Mouse (Mus musculus): ENCODE measurements around the gene Myo10. TPM values are rescaled to one million over a fixed set of nuclear protein-coding genes. Genes with fewer than 3 reads are reported as not detected.
A peak's percentile ranks its signal among the peaks of the same experiment; 100 is the strongest.

The Myo10 gene
- polyA plus RNA-seq, 1 experiment from 2014 or later, result 47.2 TPM

- H3K4me1 ChIP-seq, result peaks cover 17% of the 10 kb centered on the region
- H3K27ac ChIP-seq, result peak overlapping the region; percentile 3; the same call in 1 of the 2 replicates
- no peak overlapping the region for H3K4me3 ChIP-seq
- H3K9me3 ChIP-seq (replicated peaks), result no peaks in the 10 kb centered on the region
- H3K36me3 ChIP-seq, result no peaks in the 10 kb centered on the region
- 79% methylated on average over 4 of the region's 4 CpGs for WGBS
- DNase-seq (ENCODE audit: low spot score), result no peak
- H3K27me3 ChIP-seq (ENCODE audit: low read depth, poor library complexity, severe bottlenecking), result no peaks in the 10 kb centered on the region
Observed at GRCm38 (mm10) chr15:25591964-25592363, 30.4 kb upstream of the Myo10 start.

DNA sequence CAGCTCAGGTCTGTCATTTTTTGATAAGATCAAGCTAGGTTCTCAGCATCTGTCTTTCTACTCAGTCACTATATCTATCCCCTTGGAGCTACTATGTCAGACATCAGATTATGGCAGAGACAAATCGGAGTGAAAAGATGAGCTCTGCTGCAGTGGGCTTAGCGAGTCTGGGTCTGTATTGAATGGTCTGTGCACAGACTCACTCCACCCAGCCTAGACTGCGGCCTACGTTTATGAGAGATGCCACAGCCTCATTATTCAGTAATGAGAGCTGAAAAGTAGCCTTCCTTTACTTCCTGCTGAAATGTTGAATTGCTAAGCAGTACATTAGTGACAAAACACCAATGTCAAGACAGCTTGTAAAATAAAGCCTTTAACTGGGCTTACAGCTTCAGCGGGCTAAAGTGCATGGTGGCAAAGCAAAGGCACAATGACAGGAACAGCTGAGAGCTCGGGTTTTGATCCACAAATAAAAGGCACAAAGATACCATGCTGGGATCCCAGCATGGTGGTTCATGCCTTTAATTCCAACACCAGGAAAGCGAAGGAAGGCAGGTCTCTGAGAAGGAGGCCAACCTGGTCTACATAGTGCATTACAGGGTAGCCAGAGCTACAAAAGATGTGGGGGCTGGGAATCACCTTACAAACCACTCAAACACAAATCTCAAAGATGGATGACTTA lies 28.7 kb upstream of the Myo10 start:
- no peak overlapping the region for H3K4me3 ChIP-seq
- H3K27me3 ChIP-seq (ENCODE audit: low read depth, poor library complexity, severe bottlenecking), result no peaks in the 10 kb centered on the region
- WGBS, result 68% methylated on average over 7 of the region's 7 CpGs
- DNase-seq (ENCODE audit: low spot score), result no peak
- peaks cover 14% of the 10 kb centered on the region for H3K4me1 ChIP-seq
- no peak overlapping the region for H3K27ac ChIP-seq
- no peaks in the 10 kb centered on the region for H3K36me3 ChIP-seq
- H3K9me3 ChIP-seq (replicated peaks), result no peaks in the 10 kb centered on the region

DNA sequence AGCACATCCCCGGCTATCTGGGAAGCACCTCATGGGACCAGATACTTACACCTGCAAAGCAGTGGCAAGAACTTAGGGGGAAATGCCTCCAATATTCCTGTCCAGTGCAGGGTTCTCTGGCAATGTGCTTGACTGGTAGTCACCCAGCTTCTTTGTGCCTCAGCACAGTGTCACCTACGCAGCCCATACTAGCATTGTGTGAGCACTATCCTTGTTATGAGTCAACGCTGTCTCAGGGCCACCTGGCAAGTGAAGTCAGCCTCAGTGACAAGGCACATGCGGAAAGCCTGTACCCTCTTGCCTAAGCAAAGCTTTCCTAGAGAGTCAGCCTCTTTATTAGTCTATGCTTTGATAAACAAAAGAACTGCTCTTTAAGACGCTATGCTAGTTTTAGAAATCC lies 24.0 kb upstream of the Myo10 start:
- Histone ChIP-seq H3K4me3 (no peak overlapping the region), H3K4me1 (peaks cover 14% of the 10 kb centered on the region), H3K9me3 (replicated peaks) (no peaks in the 10 kb centered on the region), H3K27me3 (ENCODE audit: low read depth, poor library complexity, severe bottlenecking) (no peaks in the 10 kb centered on the region), H3K27ac (no peak overlapping the region), H3K36me3 (no peaks in the 10 kb centered on the region)
- WGBS, result 91% methylated on average over 5 of the region's 5 CpGs
- no peak for DNase-seq (ENCODE audit: low spot score)

- DNase-seq (ENCODE audit: low spot score), result no peak
- no peaks in the 10 kb centered on the region for H3K36me3 ChIP-seq
- no peaks in the 10 kb centered on the region for H3K27me3 ChIP-seq (ENCODE audit: low read depth, poor library complexity, severe bottlenecking)
- H3K4me1 ChIP-seq, result peaks cover 11% of the 10 kb centered on the region
- 76% methylated on average over 8 of the region's 8 CpGs for WGBS
- no peak overlapping the region for H3K4me3 ChIP-seq
- H3K27ac ChIP-seq, result no peak overlapping the region
- H3K9me3 ChIP-seq (replicated peaks), result no peaks in the 10 kb centered on the region
Observed at GRCm38 (mm10) chr15:25602306-25602705, 20.0 kb upstream of the Myo10 start.

DNA sequence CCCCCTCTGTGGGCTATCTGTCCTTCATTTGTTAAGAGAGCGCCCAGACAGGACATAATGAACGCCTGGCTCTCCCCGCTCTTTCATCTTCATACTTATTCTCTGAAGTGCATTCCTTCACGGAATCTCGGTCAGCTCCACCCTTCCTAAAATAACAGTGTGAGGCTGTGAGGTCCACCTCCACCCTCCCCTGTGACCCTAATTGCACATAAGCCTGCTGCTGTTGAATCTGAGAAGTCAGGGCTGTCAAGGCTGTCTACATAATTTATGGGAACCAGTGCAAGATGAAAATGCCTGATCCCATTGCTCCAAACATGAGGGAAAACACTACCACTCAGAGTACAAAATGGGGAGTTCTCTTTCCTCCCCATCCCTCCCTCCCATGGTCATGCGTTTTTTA lies 19.0 kb upstream of the Myo10 start:
- no peak for DNase-seq (ENCODE audit: low spot score)
- WGBS, result 25% methylated on average over 6 of the region's 6 CpGs
- 0 out of 2 replicates have a peak overlapping the region, but pooled peaks have one; percentile 9 for H3K27ac ChIP-seq
- peaks cover 11% of the 10 kb centered on the region for H3K4me1 ChIP-seq
- H3K4me3 ChIP-seq, result no peak overlapping the region
- no peaks in the 10 kb centered on the region for H3K27me3 ChIP-seq (ENCODE audit: low read depth, poor library complexity, severe bottlenecking)
- H3K36me3 ChIP-seq, result no peaks in the 10 kb centered on the region
- H3K9me3 ChIP-seq (replicated peaks), result no peaks in the 10 kb centered on the region

DNA sequence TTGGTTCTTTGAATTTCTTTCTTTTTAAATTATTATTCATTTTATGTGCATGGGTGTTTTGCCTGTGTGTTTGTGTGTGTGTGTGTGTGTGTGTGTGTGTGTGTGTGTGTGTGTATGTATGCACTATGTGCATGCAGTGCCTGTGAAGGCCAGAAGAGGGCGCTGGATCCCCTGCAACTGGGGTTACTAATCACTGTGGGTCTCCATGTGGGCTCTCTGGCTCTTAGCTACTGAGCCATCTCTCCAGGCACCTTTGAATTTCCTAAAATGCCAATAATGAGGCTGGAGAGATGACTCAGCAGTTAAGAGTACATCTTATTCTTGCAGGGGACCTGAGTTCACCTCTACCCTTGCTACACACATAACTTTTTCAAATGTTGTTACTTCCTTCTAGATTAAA lies 18.1 kb upstream of the Myo10 start:
- Histone ChIP-seq H3K4me1 (peaks cover 11% of the 10 kb centered on the region), H3K9me3 (replicated peaks) (no peaks in the 10 kb centered on the region), H3K4me3 (no peak overlapping the region), H3K27ac (no peak overlapping the region), H3K27me3 (ENCODE audit: low read depth, poor library complexity, severe bottlenecking) (no peaks in the 10 kb centered on the region), H3K36me3 (no peaks in the 10 kb centered on the region)
- no peak for DNase-seq (ENCODE audit: low spot score)
- 78% methylated on average over 1 of the region's 1 CpGs for WGBS

GRCm38 (mm10) chr15:25605376-25605775 lies 16.9 kb upstream of the Myo10 start:
- H3K9me3 ChIP-seq (replicated peaks), result no peaks in the 10 kb centered on the region
- H3K36me3 ChIP-seq, result no peaks in the 10 kb centered on the region
- no peak overlapping the region for H3K4me3 ChIP-seq
- H3K4me1 ChIP-seq, result peaks cover 11% of the 10 kb centered on the region
- no peaks in the 10 kb centered on the region for H3K27me3 ChIP-seq (ENCODE audit: low read depth, poor library complexity, severe bottlenecking)
- DNase-seq (ENCODE audit: low spot score), result no peak
- WGBS, result 81% methylated on average over 4 of the region's 4 CpGs
- H3K27ac ChIP-seq, result no peak overlapping the region

GRCm38 (mm10) chr15:25608742-25609141 lies 13.6 kb upstream of the Myo10 start:
- H3K27me3 ChIP-seq (ENCODE audit: low read depth, poor library complexity, severe bottlenecking), result no peaks in the 10 kb centered on the region
- H3K4me3 ChIP-seq, result no peak overlapping the region
- no peak for DNase-seq (ENCODE audit: low spot score)
- no peaks in the 10 kb centered on the region for H3K36me3 ChIP-seq
- no peaks in the 10 kb centered on the region for H3K9me3 ChIP-seq (replicated peaks)
- H3K27ac ChIP-seq, result no peak overlapping the region
- H3K4me1 ChIP-seq, result no peaks in the 10 kb centered on the region
- 60% methylated on average over 3 of the region's 3 CpGs for WGBS

- Histone ChIP-seq H3K4me3 (no peak overlapping the region), H3K27ac (no peak overlapping the region), H3K9me3 (replicated peaks) (no peaks in the 10 kb centered on the region), H3K4me1 (no peaks in the 10 kb centered on the region), H3K27me3 (ENCODE audit: low read depth, poor library complexity, severe bottlenecking) (no peaks in the 10 kb centered on the region), H3K36me3 (no peaks in the 10 kb centered on the region)
- DNase-seq (ENCODE audit: low spot score), result no peak
- 66% methylated on average over 10 of the region's 10 CpGs for WGBS
Observed at GRCm38 (mm10) chr15:25609253-25609652, 13.1 kb upstream of the Myo10 start.

DNA sequence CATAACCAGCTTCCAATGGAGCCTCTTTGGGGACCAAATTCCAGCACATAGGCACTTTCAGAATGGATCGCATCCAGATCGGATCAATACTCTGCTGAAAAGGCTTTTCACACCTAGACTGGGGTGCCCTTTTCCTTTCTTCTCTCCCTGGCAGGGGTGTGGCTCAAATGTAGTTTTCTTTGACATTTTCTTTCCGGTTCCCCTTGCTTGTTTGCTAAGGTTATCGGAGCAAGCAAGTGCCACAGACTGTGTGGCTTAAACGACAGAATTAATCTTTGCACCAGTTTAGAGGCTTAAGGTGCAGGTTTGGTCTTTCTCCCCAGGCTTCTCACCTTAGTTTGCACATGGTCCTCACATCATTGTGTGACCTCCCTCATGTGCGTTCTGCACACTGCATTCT lies 11.1 kb upstream of the Myo10 start:
- no peak overlapping the region for H3K27ac ChIP-seq
- 83% methylated on average over 6 of the region's 6 CpGs for WGBS
- DNase-seq (ENCODE audit: low spot score), result no peak
- 0 out of 2 replicates have a peak, but pooled peaks cover 3% of the 10 kb centered on the region for H3K4me1 ChIP-seq
- no peak overlapping the region for H3K4me3 ChIP-seq
- H3K9me3 ChIP-seq (replicated peaks), result no peaks in the 10 kb centered on the region
- H3K27me3 ChIP-seq (ENCODE audit: low read depth, poor library complexity, severe bottlenecking), result no peaks in the 10 kb centered on the region
- no peaks in the 10 kb centered on the region for H3K36me3 ChIP-seq

GRCm38 (mm10) chr15:25620560-25620959 lies 1.8 kb upstream of the Myo10 start:
- Histone ChIP-seq H3K27me3 (ENCODE audit: low read depth, poor library complexity, severe bottlenecking) (no peaks in the 10 kb centered on the region), H3K4me1 (peaks cover 27% of the 10 kb centered on the region), H3K9me3 (replicated peaks) (no peaks in the 10 kb centered on the region), H3K36me3 (no peaks in the 10 kb centered on the region), H3K27ac (no peak overlapping the region), H3K4me3 (no peak overlapping the region)
- 58% methylated on average over 4 of the region's 4 CpGs for WGBS
- DNase-seq (ENCODE audit: low spot score), result no peak

DNA sequence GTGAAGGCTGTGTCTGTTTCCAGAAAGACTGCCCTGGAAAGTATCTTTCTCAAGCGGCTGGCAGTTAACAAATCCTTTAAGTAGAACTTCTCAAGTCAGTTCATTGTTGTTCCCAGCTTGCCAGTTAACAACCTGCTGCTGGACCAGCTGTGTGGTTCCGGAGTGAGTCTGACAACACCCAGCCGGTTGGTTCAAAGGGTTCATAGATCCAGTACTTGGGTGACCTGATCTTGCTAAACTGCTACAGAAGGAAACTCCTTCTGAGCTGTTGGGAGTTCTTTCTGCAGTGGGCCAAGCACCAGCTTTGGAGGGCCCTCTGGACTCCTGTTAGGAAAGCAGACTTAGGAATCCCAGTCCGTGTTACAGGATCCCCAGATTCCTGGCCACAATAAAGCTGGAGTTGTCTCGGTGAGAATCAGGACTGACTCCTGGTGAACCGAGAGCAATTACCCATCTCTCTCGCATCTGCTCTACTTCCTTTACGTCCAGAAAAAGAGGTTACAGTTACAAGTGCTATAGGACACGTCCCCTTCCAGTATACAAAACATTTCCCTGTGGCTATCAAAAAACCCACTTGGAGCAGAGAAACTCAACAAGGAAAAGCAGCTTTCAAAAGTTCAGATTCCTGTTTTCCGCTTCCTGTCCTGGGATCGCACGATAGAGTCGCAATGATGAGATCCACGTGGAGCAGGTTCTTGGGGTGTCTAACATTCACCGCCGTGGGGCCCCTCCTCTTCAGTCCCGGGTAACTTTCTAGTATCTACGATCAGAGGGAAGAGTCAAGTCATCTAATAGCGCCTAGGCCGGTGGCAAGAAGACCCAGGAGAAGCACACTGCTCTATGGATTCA lies 750 bp upstream of the Myo10 start:
- DNase-seq (ENCODE audit: low spot score), result no peak
- peak overlapping the region; percentile 81 for H3K27ac ChIP-seq
- H3K9me3 ChIP-seq (replicated peaks), result no peaks in the 10 kb centered on the region
- H3K4me1 ChIP-seq, result peaks cover 37% of the 10 kb centered on the region
- H3K4me3 ChIP-seq, result peak overlapping the region; percentile 95
- WGBS, result 4% methylated on average over 20 of the region's 20 CpGs
- no peaks in the 10 kb centered on the region for H3K27me3 ChIP-seq (ENCODE audit: low read depth, poor library complexity, severe bottlenecking)
- H3K36me3 ChIP-seq, result no peaks in the 10 kb centered on the region

DNA sequence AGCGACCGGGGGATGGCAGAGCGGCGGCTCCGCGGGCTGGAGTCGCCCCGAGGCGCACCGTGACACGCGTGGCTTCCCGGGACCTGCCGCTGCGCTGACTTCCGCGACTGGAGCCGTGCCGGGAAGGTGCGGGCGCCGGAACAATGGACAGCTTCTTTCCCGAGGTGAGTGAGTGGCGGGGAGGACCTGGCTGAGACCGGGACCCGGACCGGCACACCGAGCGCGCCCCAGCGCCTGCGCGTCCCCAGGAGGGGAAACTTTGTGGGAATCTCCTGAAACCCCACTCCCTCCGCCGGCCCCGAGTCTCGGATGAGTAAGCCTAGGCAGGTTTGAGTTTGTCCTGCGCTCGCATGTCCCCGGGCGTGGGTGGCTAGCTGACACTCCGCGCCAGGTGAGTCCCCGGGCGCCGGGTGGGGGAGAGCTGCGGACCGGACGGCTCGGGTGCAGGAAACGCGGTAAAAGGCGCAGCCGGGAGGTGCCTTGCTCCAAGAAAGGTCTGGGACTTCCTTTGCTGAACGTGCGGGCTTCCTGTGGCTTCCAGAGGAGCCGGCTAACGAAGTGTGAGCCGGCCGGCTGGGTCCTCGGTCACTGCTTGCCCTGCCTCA lies 644 bp downstream of the Myo10 start:
- DNase-seq (ENCODE audit: low spot score), result peak; percentile 80
- Histone ChIP-seq H3K27ac (peak overlapping the region; percentile 97), H3K36me3 (peaks cover 5% of the 10 kb centered on the region), H3K27me3 (ENCODE audit: low read depth, poor library complexity, severe bottlenecking) (no peaks in the 10 kb centered on the region), H3K9me3 (replicated peaks) (no peaks in the 10 kb centered on the region), H3K4me1 (peaks cover 47% of the 10 kb centered on the region), H3K4me3 (peak overlapping the region; percentile 95)
- under 1% methylated on average over 61 of the region's 61 CpGs for WGBS
